ENCODE assay signal across 28 mouse cellular contexts in the genomic region with DNA sequence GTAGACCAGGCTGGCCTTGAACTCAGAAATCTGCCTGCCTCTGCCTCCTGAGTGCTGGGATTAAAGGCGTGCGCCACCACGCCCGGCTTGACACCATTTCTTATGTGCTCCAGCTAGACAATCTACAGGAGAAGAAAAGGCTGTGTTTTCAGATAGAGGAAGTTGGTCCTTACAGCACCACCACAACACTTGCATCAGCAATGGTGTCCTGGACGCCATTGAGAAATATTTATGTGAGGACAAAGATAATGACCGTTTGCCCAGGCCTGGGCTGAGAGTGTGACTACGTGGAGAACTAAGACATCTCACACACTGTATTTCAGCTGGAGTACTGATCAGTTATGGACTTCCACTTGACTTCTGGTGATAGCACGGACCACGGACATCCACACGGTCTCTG. TPM values are rescaled to one million over a fixed set of nuclear protein-coding genes. Genes with fewer than 3 reads are reported as not detected.
DNase-seq lines count a peak whose midpoint lies in the region; ATAC-seq and TF ChIP-seq lines count a peak whose summit lies in the region.
"Had no signal": no experiment of that assay in that cellular context is flagged by ENCODE, and none has a peak within 500 bp of the region (broad histone marks: within the 10 kb centered on the region; RNA-seq: fewer than 3 reads in every experiment).

No protein-coding gene starts in this region.

- no peaks in the 10 kb centered on the region for H3K27me3 ChIP-seq in midbrain, postnatal 0 days (ENCODE audit: insufficient read depth, low read length)
- H3K27me3 ChIP-seq in midbrain, embryonic 16.5 days (ENCODE audit: control insufficient read depth, insufficient read depth, low read depth, low read length), result no peaks in the 10 kb centered on the region
- H3K27me3 ChIP-seq: CH12.LX; embryonic facial prominence, embryonic 12.5 days; forebrain, embryonic 13.5 days; forebrain, embryonic 15.5 days had no signal

- TF ChIP-seq CTCF in bone marrow, adult 2 months (IDR thresholded peaks at IDR 0.05; ENCODE audit: control insufficient read depth, insufficient read depth, low read length), result no peak
- TF ChIP-seq CTCF in midbrain, postnatal 0 days (IDR thresholded peaks at IDR 0.05), result no peak

- peak; percentile 79 for ATAC-seq in granulocyte monocyte progenitor cell, adult 5-6 weeks (replicated peaks; ENCODE audit: poor library complexity, severe bottlenecking)
- peak; percentile 68 for ATAC-seq in megakaryocyte progenitor cell, adult 5-6 weeks (replicated peaks; ENCODE audit: poor library complexity)
- no peak for ATAC-seq in midbrain, postnatal 0 days (ENCODE audit: low FRiP score)
- no peak for ATAC-seq in megakaryocyte-erythroid progenitor cell, adult 5-6 weeks (replicated peaks; ENCODE audit: low FRiP score, low TSS enrichment, poor library complexity, severe bottlenecking)
- no peak for ATAC-seq in midbrain, embryonic 16.5 days
- ATAC-seq: activated CD4-positive, CD25-positive, alpha-beta regulatory T cell, adult 4 months; CD4-positive, CD25-positive, alpha-beta regulatory T cell, adult 4 months; forebrain, embryonic 13.5 days; forebrain, embryonic 15.5 days; forebrain, postnatal 0 days; Patski had no signal

- H3K4me3 ChIP-seq in bone marrow, adult 2 months (replicated peaks; ENCODE audit: control insufficient read depth, low read depth, low read length), result no peak overlapping the region
- no peak overlapping the region for H3K4me3 ChIP-seq in midbrain, postnatal 0 days (ENCODE audit: low read depth, low read length)
- no peak overlapping the region for H3K4me3 ChIP-seq in midbrain, embryonic 16.5 days (ENCODE audit: low read depth, low read length)
- H3K4me3 ChIP-seq: embryonic facial prominence, embryonic 10.5 days; embryonic facial prominence, embryonic 12.5 days; forebrain, embryonic 13.5 days; forebrain, embryonic 15.5 days had no signal

- no peaks in the 10 kb centered on the region for H3K9me3 ChIP-seq in midbrain, postnatal 0 days (ENCODE audit: low read length)
- H3K9me3 ChIP-seq in midbrain, embryonic 16.5 days (replicated peaks; ENCODE audit: control insufficient read depth, low read length, poor library complexity, severe bottlenecking), result no peaks in the 10 kb centered on the region
- H3K9me3 ChIP-seq: embryonic facial prominence, embryonic 12.5 days had no signal

- no peak for TF ChIP-seq POLR2A in bone marrow, adult 2 months (IDR thresholded peaks at IDR 0.05; ENCODE audit: borderline replicate concordance, control insufficient read depth, low read depth, low read length)

- peaks cover 11% of the 10 kb centered on the region for H3K4me1 ChIP-seq in bone marrow, adult 2 months (ENCODE audit: control insufficient read depth, insufficient read depth, low read length)
- H3K4me1 ChIP-seq in midbrain, postnatal 0 days (ENCODE audit: insufficient read depth, low read length), result no peaks in the 10 kb centered on the region; the same call in 1 of the 2 replicates
- peaks cover 8% of the 10 kb centered on the region; the same call in 1 of the 2 replicates for H3K4me1 ChIP-seq in midbrain, embryonic 16.5 days (ENCODE audit: control insufficient read depth, insufficient read depth, low read length)
- H3K4me1 ChIP-seq: embryonic facial prominence, embryonic 12.5 days had no signal

- no peak overlapping the region for H3K9ac ChIP-seq in midbrain, postnatal 0 days (replicated peaks; ENCODE audit: low read length, poor library complexity, severe bottlenecking)
- H3K9ac ChIP-seq in midbrain, embryonic 16.5 days (ENCODE audit: low read depth, low read length), result no peak overlapping the region
- H3K9ac ChIP-seq: embryonic facial prominence, embryonic 12.5 days; forebrain, embryonic 13.5 days; forebrain, embryonic 15.5 days; forebrain, postnatal 0 days had no signal

- H3K27ac ChIP-seq in bone marrow, adult 2 months (ENCODE audit: control insufficient read depth, insufficient read depth, low read depth, low read length, poor library complexity), result peak overlapping the region; percentile 63
- no peak overlapping the region for H3K27ac ChIP-seq in midbrain, postnatal 0 days (ENCODE audit: low read depth, low read length)
- no peak overlapping the region for H3K27ac ChIP-seq in midbrain, embryonic 16.5 days (ENCODE audit: low read length)
- H3K27ac ChIP-seq: embryonic facial prominence, embryonic 10.5 days; embryonic facial prominence, embryonic 12.5 days; forebrain, embryonic 13.5 days; forebrain, embryonic 15.5 days had no signal

- peak; percentile 51 for DNase-seq in 416B (ENCODE audit: low read depth)
- no peak for DNase-seq in midbrain, postnatal 0 days (ENCODE audit: low spot score)
- no peak for DNase-seq in testis, postnatal 10 days (ENCODE audit: low spot score)
- DNase-seq: adrenal gland, adult 8-10 months; adrenal gland, postnatal 14 days; adrenal gland, postnatal 36 days; B cell, adult 2 months; cerebellum, adult 11 months; cerebellum, adult 18-20 months; cerebellum, adult 8-10 months; cerebellum, adult 9-11 months; cerebellum, postnatal 14 days; cerebellum, postnatal 36 days; forebrain, postnatal 0 days had no signal

- WGBS in bone marrow, adult 2 months, result 56% methylated on average over 10 of the region's 10 CpGs
- 95% methylated on average over 10 of the region's 10 CpGs for WGBS in midbrain, postnatal 0 days
- WGBS in midbrain, embryonic 16.5 days, result 98% methylated on average over 10 of the region's 10 CpGs

- H3K36me3 ChIP-seq in midbrain, postnatal 0 days (ENCODE audit: insufficient read depth, low read length), result no peaks in the 10 kb centered on the region
- no peaks in the 10 kb centered on the region for H3K36me3 ChIP-seq in midbrain, embryonic 16.5 days (ENCODE audit: control insufficient read depth, insufficient read depth, low read length)
- H3K36me3 ChIP-seq: embryonic facial prominence, embryonic 10.5 days; embryonic facial prominence, embryonic 12.5 days; forebrain, embryonic 15.5 days; G1E had no signal

- no peak overlapping the region for H3K4me2 ChIP-seq in midbrain, postnatal 0 days (ENCODE audit: low read depth, low read length, poor library complexity, severe bottlenecking)
- H3K4me2 ChIP-seq in midbrain, embryonic 16.5 days (ENCODE audit: low read length), result no peak overlapping the region
- H3K4me2 ChIP-seq: embryonic facial prominence, embryonic 12.5 days; forebrain, embryonic 13.5 days; forebrain, embryonic 15.5 days had no signal

RNA-seq across cellular contexts. Expression of a gene that starts 41.2 kb away (rescaled TPM):
- polyA plus RNA-seq in bone marrow, adult 2 months (2011; ENCODE audit: insufficient read depth, insufficient read length, low replicate concordance, missing spikeins), result 4.8 and 6.9 TPM in 2 replicates
- 7.7 and 10.4 TPM in 2 replicates for total RNA-seq in granulocyte monocyte progenitor cell, adult 5-6 weeks (2014; fragmentation: Nextera tagmentation)
- total RNA-seq in granulocyte monocyte progenitor cell, adult 5-6 weeks (2017), result 10.3 and 10.7 TPM in 2 replicates
- 7.9 and 9.6 TPM in 2 replicates for total RNA-seq in megakaryocyte progenitor cell, adult 5-6 weeks (2015)
- 5.5 and 9.0 TPM in 2 replicates for total RNA-seq in megakaryocyte progenitor cell, adult 5-6 weeks (2017)
- total RNA-seq in midbrain, postnatal 0 days (2014; rRNA removed), result 133 and 163 TPM in 2 replicates
- polyA plus RNA-seq in midbrain, postnatal 0 days (2015; fragmentation: Nextera tagmentation; extraction: Ambion mirVana), result 133 and 134 TPM in 2 replicates
- total RNA-seq in megakaryocyte-erythroid progenitor cell, adult 5-6 weeks (2014; fragmentation: Nextera tagmentation), result 4.1 and 5.5 TPM in 2 replicates
- 1.2 and 6.1 TPM in 2 replicates for total RNA-seq in megakaryocyte-erythroid progenitor cell, adult 5-6 weeks (2017)
- polyA plus RNA-seq in midbrain, embryonic 16.5 days (2015; fragmentation: Nextera tagmentation; extraction: Ambion mirVana), result 141 TPM in 2 replicates

Comparison
In these comparisons a context has a peak if more than half of its experiments do, and no peak if none do; other contexts are left out.
1. ATAC-seq: peak in granulocyte monocyte progenitor cell, adult 5-6 weeks (single experiment) and megakaryocyte progenitor cell, adult 5-6 weeks (single experiment); none in midbrain, postnatal 0 days (single experiment), megakaryocyte-erythroid progenitor cell, adult 5-6 weeks (single experiment) and midbrain, embryonic 16.5 days (single experiment).
2. RNA of a gene that starts 41.2 kb away (total RNA-seq): 133 to 163 TPM in midbrain, postnatal 0 days; 7.7 to 10.7 TPM in granulocyte monocyte progenitor cell, adult 5-6 weeks, 5.5 to 9.6 TPM in megakaryocyte progenitor cell, adult 5-6 weeks and 1.2 to 6.1 TPM in megakaryocyte-erythroid progenitor cell, adult 5-6 weeks; every median in the first group is over 10 times any median in the second.